Mouse (Mus musculus) lung, postnatal 36 days (tissue): ENCODE data around the gene Nmnat3.
A peak's percentile ranks its signal among the peaks of the same experiment; 100 is the strongest.
"Not testable (repeated sequence)": the region's sequence is repeated elsewhere in the genome, so short reads cannot be mapped to it uniquely, and the experiment has no call there.

ENCODE experiments used
- DNase-seq: peaks from one replicate; pipeline ENCODE4 v3.0.0; 2022; ENCODE audit warnings: mixed read lengths

Nmnat3 gene

DNA sequence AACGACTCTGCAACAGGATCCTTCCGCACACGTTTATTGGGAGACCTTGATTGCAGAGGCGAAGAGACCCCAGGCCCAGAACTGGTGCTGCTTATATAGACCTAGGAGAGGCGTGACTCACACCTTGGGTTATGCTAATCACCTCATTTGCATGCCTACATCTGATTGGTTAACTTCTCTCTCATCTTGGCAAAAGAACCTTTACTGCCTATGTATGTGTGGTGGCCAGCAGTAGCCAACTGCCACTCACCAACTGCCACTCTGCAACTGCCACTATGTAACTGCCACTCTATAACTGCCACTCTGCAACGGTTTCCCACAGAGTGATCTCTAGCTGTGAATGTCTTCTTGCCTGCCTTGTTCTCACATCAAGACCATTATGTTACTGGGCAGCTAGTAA, at the start of gene Nmnat3:
Nmnat3 (plus strand) TSS at position 301 of the 400 bp plus-strand sequence.
- not testable (repeated sequence) for DNase-seq

DNA sequence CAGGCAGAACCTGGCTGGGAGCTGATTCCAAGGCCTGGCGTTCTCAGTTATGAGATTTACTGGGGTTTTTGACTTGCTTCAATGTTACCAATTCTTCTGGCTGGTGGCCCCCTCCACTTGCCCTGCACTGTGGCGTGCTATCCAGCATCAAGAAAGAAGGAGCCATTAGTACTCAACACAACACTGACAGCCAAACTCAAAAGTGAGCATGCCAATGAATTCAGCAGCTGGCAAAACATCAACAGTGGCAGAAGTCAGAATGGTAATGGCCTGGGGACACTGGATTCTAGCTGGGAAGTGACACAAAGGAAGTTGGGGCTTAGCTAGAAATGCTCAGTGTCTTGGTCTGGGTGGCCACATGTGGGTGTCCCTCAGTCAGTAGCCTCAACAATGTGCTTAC, 43.8 kb upstream of the Nmnat3 start:
- DNase-seq, result no peak

DNA sequence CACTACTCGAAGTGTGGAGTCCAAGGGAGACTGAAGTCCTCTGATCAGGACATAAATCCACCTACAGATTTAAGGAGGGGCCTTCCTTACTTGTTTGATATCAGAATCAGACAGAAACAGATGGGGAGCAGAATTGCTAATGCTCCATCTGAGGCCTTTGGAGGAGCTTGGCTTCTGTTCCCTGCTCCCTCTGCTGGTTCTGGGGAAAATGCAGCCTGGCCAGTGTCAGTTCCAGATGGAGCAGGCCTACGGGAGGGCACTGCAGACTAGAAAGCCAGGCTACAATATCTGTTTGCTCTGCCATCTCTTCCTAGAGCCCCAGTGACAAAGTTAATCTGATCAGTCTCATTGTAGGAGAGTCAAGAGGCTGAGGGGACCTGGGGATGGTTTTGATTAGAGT, 43.0 kb upstream of the Nmnat3 start:
- peak; percentile 1 for DNase-seq

DNA sequence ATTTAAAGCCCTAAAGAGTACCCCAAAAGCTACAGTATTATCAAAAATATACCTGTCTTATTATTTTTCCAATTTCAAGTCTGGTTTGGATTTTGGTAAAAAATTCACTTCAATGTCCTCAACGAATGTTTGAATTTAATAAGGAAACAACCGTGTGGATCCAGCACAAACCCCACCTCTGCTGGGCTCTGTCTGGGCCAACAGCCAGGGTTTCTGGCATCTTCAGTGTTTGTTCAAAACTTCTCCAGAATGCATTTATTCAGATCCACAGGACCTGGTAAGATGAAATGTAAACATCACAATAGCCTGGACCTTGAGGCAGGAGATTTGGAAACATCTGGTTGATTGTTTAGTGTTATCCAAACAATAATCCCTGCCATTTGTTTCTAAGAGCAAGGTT, 42.0 kb upstream of the Nmnat3 start:
- no peak for DNase-seq

DNA sequence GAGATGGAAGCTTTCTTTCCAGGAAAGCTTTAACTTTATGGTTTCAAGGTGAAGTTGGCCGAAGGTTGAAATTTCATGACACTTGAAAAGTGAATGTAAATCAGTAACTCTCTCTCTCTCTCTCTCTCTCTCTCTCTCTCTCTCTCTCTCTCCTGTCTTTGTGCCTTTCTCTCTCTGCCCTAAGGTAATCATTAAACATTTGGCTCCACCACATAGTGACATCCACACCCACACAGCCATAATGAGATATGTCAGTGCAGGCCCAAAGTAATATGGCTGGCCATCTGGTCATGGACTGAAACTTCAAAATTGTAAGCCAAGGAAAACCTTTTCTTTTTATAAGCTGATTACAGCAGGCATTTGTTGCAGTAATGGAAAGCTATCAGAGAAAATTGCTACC, 40.9 kb upstream of the Nmnat3 start:
- DNase-seq, result no peak

DNA sequence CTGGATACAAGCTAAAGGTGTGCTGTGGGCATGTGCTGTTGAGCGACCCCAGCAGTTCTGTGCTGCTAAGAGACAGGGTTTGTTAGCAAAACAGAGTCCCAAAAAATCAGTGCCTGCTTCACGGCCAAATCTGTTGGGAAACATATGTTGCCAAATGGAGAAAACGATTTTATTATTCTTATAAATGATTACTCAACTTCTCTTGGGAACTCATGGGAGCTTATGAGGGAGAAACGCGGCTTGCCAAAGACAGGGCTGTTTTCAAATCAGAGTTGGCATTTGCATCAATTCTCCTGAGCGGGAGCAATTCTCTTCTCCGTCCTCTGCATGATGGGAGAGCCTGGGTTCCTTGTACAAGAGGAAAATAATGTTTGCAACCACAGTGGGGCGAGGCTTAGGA, 27.0 kb upstream of the Nmnat3 start:
- DNase-seq, result peak; percentile 3

DNA sequence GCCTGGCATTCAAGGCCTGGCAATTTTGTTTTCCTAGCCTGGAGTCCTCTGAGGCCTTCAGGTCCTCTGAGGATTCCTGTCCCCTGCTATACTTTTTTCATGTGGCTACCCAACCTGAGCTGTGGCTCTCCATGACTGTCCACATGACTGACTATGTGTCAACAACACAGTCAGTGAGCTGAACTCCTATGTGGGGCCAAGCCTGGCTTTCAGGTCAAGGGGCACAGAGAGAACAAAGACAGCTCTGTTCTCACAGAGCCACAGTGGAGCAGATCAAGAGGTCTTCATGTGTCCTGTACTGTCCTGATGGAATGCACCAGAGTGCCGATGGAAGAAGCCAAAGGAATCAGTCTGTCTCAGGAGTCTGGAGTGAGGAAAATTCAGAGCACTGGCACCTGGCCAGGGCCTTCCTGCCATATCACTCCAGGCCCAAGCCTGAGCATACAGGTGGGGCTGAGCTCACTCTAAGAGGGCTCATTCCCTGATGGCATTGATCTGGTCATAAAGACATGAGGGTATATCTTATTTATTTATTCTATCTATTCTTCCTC, 25.7 kb upstream of the Nmnat3 start:
- DNase-seq, result no peak

DNA sequence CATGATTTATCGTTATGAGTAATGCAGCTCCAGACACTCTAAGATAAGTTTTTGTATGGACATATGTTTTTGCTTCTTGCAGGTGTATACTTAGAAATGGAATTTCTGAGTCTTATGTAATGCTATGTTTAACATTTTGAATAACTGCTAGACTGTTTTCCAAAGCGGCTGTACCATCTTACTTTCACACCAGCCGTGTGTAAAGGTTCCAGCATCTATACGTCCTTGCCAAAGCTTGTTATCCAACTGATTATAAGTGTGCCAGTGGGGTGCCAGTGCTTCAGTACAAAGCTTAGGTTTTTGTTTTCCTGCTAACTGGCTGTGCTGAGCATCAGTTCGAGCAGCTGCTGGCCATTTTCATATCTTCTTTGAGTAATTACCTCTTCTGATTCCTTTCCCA, 22.3 kb upstream of the Nmnat3 start:
- DNase-seq, result no peak

DNA sequence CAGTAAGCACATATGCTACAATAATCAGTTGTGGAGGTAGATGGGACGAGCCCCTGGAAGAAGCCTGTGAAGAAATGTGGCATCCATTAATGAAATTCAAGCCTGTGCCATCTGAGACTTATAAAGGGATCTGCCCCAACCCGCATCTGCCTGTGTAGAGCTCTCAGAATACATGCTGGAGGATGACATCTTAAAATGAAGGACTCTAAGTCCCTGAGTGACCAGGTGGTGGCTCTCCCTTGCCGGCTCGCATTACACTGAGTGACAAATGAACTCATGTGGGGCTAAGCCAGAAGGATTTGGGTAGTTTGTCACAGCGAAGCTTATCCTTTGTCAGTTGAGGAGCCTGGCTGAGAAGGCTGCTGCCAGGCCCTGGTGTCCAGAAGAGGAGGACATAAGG, 14.5 kb upstream of the Nmnat3 start:
- no peak for DNase-seq

DNA sequence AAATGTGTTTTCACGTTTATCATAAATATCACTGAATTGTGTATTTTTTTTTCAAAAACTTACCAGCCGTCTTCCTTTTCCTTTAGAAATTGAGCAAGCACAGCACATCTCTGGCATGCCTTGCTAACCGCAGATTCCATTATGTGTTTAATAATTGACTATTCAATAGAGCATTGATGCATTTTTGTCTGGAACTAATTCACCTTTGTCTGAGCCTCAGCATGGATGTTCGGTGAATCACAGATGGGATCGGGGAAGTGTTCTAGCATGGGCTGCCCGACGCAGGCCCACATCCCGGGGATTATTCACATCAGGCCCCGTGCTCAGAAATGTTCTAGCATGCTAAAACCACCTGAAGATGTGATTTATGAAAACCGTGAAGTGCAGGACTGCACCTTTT, 12.2 kb upstream of the Nmnat3 start:
- no peak for DNase-seq

DNA sequence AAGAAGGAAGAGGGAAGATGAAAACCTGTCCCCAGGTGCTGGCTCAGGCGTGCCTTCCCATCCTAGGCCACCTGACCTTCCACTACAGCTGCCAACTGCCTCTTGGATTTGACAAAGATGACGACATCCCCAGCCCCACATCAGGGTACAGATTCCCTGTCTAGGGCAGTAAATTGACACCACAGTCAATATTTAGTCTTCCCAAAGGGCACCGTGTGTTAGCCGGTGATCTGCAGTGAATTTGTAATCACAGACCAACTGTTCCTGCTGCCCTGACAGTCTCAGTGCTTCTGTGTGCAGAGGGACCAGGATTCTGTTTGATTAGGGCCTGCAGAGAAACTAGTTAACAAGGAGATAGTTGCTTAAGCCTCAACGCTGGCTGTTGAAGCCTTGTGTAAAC, 7.1 kb upstream of the Nmnat3 start:
- DNase-seq, result no peak

DNA sequence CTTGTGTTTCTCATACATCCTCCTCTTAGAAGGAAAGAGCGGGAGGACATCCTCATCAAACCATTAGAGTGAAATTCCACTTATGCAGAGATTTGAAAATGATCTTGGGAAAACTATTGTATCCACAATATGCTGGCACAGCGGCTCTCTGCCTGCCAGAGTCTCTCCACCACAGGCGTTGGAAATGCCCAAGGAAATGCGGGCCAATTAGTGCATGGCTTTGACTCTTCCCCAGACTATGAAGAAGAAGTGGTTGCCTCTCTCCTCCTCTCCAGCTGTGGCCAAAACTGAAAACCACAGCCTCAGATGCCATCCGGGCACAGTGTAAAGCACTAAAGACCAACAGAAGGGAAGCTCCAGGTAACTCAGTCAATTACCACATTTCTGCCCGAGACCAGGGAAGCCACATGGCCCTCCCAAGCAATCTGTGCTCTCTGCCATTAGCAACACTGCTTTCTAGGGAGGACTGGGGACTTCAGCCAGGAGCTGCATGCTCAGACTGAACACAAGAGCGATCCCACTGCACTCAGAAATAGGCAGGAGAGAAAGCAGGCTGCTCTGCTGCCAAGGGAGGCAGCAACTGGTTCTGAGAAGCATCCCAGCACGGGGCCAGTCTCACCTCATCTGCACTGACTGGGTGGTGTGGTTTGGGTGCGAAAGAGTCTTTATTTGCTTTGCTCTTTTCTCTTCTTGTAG, 1.5 kb upstream of the Nmnat3 start:
- no peak for DNase-seq

DNA sequence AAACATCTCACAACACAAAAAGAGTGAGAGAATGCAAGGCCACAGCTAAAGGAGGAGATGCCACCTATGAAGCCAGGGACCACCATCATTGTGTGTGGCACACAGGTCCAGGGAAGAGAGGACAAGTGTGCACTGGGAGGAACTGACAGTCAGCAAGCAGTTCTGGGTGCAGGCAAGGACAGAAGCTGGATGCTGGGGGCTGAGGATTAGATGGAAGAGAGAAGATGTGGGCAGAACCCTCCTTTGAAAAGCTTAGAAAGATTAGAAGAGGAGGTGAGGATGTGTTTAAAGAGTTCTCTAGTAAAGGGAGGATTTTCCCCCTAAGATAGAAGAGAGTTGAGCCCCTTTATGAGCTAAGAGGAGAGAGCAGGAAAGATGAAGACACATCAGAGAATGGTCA, 2.4 kb downstream of the Nmnat3 start:
- DNase-seq, result no peak

DNA sequence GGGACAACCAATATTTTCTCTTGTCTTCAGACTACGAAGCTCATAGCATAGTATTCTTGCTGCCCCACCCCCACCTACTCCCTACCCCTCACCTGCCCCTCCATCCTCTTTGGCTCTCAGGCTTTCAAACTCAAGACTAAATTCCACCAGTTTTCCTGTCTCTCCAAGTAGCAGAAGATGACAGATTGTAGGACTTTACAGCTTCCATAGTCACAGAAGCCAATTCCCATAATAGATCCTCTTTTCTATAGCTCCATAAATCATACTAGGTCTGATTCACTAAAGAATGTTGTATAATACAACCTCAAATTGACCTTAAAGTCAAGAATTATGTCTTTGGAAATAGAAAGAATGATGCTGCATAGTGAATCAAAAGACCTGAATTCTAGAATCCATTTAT, 3.4 kb downstream of the Nmnat3 start:
- DNase-seq, result no peak

DNA sequence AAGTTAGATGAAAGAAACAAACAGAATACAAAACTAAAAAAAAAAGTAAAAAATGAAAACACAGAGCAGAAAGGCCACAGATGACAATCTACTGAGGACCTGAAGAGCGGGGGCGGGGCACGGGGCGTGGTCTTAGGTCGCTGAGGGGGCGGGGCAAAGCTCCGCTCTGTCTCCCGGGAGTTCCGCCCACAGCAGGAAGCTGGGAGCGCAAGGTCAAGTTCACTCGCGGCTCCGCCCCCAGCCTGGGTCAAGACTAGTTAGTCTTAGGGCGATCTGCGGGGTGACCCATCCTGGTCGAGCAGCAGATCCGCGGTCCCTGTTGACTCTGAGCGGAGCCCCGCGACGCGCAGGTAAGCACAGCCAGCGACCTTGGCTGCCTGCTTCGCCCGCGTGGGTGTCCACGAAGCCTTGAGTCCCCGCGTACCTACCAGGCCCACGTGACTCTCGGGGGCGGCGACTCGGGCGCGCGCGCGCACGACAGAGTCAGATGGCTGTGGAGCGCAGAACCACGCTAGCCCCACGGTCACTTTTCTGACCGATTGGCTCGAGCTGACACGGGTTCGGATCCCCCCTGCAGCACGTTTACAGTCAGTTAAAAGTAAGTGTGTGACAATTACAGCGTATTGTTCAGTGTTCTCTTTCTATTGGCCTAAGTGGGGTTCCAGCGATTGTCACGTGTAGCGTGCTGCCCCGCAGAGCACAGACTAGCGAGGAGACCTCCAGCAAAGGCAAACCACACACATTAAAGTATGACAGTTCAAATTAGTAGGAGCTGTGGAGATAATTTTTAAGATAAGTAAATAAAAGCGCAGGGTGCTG, 9.4 kb downstream of the Nmnat3 start:
- peak; percentile 95 for DNase-seq

DNA sequence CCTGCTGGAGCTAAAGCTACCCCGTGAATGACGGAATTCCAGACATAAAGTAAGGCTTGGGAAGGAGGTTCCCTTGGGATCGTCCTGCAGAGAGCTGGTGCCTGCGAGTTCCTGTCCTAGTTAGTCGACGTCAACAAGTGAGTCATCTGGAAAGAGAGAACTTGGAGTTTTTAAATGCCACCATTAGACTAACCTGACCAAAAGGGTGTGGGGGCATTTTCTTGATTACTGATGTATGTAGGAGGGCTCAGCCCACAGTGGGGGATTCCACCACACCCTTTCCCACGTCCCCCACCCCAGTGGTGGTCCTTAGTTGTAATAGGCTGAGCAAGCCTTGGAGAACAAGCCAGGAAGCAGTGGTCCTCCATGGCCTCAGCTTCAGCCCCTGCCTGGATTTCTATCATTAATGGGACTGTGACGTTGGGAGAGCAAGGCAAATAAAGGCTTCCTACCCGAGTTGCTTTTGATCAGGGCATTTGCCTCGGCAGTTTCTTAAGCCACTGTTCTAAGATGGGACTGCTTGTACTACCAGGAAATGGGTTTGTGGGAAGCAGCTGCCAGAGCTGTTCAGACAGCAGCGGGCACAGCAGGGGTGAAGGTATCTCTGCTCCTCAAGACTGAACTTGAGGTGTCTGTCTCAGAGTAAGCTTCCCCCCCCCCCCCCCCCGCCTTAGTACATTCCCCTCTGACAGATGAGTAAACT, 10.2 kb downstream of the Nmnat3 start:
- peak; percentile 7 for DNase-seq

DNA sequence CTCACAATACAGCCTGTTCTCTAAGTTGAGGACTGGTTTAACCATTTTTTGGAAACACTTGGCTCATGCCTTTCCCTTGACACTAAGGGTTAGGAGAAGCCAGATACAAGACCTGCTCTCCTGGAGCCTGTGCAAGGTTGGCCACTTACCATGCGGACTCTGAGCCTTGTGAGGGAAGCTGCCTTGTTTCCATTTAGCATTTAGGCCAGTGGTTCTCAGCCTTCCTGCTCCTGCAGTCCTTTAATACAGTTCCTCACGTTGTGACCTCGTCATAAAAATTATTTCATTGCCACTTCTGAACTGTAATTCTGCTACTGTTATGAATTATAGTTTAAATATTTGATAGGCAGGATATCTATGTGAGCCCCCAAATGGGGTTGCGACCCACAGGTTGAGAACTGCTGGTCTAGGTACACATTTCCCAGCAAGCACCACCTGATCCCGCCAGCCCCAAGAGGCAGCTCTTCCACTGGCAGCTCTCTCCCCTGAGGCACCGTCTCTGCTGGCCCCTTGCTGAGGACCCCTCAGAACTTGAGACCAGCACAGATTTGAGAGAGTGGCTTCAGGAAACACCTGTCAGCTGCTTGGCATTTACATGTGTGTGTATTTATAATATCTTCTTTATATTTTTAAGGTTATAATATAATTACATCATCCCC, 10.8 kb downstream of the Nmnat3 start:
- no peak for DNase-seq

DNA sequence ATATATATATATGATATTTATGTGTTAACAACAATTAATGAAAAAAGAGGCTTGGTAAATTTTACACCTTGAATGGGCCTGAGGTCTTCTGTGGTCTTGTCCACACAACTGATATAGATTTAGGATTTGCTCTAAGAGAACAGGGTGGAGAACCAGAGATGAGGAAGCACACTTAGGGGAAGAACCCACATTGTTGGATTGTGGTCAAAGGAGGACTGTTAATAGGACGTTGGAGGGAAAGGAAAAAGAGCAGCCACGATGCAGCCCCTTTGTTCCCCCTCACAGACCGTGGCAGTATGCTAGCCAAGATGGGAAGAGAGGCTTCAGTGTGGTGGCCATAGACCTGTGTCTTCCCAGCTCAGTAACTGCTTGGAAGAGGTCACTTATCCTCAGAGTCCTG, 11.5 kb downstream of the Nmnat3 start:
- DNase-seq, result no peak

DNA sequence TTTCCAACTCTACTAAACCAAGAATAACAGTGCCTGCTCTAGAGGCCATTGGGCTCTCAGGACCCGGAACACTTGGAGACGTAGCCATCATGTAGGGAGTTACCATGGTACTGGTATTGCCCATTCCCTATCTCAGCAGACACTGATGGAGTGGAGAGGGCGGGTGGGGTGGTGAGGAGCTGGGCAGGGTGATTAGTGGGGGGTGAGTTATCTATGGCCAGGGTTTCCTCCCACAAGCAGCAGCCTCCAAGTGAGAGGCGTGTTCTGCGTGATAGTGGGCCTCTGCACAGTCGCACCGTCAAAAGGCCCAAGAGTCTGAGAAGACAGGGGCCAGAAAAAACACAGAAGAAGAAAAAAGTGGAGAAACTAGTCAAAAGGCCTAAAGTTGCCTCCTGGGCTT, 12.0 kb downstream of the Nmnat3 start:
- no peak for DNase-seq

DNA sequence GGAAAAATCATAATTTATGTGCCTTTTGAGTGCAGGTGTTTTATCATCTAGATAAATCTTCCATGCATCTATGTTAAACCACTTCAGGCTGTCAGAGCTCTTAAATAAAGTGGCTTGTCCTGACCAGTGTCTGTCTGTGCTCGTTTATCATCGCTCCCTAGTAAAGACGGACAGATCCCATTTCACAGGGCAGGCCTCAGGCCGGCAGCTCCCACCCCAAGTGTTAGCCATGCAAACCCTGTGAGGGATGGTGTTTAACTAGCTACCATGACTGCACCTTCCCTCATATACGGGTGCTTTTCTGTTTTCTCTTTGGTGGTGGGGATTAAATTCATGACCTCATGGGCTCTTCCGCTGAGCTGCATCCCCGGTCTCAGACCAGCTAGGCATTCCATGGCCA, 13.3 kb downstream of the Nmnat3 start:
- no peak for DNase-seq

DNA sequence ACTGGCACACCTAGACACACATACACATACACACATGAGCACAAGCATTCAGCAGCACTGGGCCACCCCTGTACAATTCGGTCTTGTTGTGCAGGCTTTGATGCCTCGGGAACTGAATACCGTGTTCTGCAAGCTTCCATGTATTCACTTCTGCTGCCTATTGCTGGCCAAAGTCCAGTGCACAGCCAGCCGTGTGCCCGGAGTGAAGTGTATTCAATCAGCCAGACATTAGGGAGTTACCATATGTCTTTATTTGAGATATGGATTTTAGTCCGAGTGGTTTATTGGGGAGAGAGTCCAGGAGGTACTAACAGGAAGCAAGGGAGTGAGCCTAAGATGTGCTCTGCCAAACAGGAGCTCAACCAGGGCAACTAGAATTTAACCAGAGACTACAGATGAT, 19.8 kb downstream of the Nmnat3 start:
- DNase-seq, result no peak

DNA sequence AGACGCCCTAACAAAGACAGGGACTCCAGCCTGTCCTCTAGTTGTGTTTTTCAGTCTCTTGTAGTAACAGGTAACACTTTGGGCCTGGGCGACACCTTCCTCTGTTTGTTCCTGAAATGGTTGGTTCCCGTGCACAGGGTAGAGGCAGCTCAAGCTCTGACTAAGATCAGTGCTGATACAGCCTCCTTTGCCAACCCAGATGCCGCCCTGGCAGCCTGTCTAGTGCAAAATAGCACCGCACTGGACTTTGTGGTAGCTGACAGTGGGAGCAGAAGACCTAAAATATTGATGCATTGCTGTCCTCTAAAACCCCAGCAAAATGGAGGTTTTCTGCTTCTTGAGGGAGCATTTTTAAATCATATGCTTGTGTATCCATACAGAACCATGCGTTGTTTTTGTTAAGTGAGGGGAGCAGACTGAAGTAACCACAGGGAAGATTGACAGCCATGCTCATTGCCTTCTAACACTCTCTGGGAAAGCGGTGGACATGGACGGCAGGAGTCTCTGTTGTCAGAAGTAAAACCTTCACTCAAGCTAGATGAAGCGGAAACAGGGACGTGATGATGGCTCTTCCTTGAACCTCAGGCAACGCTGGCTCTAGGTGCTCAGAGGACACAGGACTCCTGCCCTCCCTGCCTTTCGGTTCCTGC, 24.2 kb downstream of the Nmnat3 start:
- DNase-seq, result no peak
